Mouse (Mus musculus) thymus, postnatal 25 days (tissue): ENCODE measurements at regions not wholly inside any gene's neighbourhood (a gene's known extent, or its start where the extent isn't known, plus 50 kb on each side); places are given as distances from the start of the nearest gene placed in this dataset.
A peak's percentile ranks its signal among the peaks of the same experiment; 100 is the strongest.

Experiments used
- DNase-seq: peaks from one replicate; pipeline ENCODE4 v3.0.0; 2022

- no peak for DNase-seq
Measured at GRCm38 (mm10) chr17:88174242-88174679, 109.2 kb upstream of the Fbxo11 start.

GRCm38 (mm10) chr17:88175951-88176623, 111.0 kb upstream of the Fbxo11 start:
- no peak for DNase-seq

- peak; percentile 16 for DNase-seq
Measured at GRCm38 (mm10) chr17:88190735-88191134, 125.6 kb upstream of the Fbxo11 start.

- no peak for DNase-seq
Measured at GRCm38 (mm10) chr17:88191444-88191843, 126.4 kb upstream of the Fbxo11 start.

GRCm38 (mm10) chr17:88191930-88192807, 127.1 kb upstream of the Fbxo11 start:
- no peak for DNase-seq

- DNase-seq, result no peak
Measured at GRCm38 (mm10) chr17:88194693-88195092, 129.6 kb upstream of the Fbxo11 start.

- DNase-seq, result no peak
Measured at GRCm38 (mm10) chr17:88195303-88195702, 130.2 kb upstream of the Fbxo11 start.

GRCm38 (mm10) chr17:88195893-88196292, 130.8 kb upstream of the Fbxo11 start:
- DNase-seq, result no peak

- DNase-seq, result no peak
Measured at GRCm38 (mm10) chr17:88196322-88196721, 131.2 kb upstream of the Fbxo11 start.

GRCm38 (mm10) chr17:88197381-88197780, 132.3 kb upstream of the Fbxo11 start:
- no peak for DNase-seq

- no peak for DNase-seq
Measured at GRCm38 (mm10) chr17:88201249-88201970, 136.3 kb upstream of the Fbxo11 start.

- no peak for DNase-seq
Measured at GRCm38 (mm10) chr17:88202214-88202613, 137.1 kb upstream of the Fbxo11 start.

GRCm38 (mm10) chr17:88209565-88209964, 144.5 kb upstream of the Fbxo11 start:
- DNase-seq, result no peak

GRCm38 (mm10) chr17:88212121-88212520, 147.0 kb upstream of the Fbxo11 start:
- DNase-seq, result no peak

GRCm38 (mm10) chr17:88214746-88215145, 149.7 kb upstream of the Fbxo11 start:
- DNase-seq, result no peak

- no peak for DNase-seq
Measured at GRCm38 (mm10) chr17:88222379-88222955, 157.4 kb upstream of the Fbxo11 start.

GRCm38 (mm10) chr17:88240476-88240875, 175.4 kb upstream of the Fbxo11 start:
- no peak for DNase-seq

GRCm38 (mm10) chr17:88248625-88249024, 183.5 kb upstream of the Fbxo11 start:
- no peak for DNase-seq

- peak; percentile 75 for DNase-seq
Measured at GRCm38 (mm10) chr17:88251949-88252521, 186.9 kb upstream of the Fbxo11 start.

- peak; percentile 83 for DNase-seq
Measured at GRCm38 (mm10) chr17:88255744-88256598, 184.5 kb upstream of the Foxn2 start.
